Mouse (Mus musculus) kidney, adult 2 months (tissue): Measurements from ENCODE around the gene Ngp. TPM values are rescaled to one million over a fixed set of nuclear protein-coding genes. Genes with fewer than 3 reads are reported as not detected.

Experiments
- DNase-seq: peaks from one replicate; pipeline ENCODE4 v3.0.0; 2021
- H3K27ac ChIP-seq: fragments of 200-500 bp; 2 replicates; pipeline ENCODE4 v1.5.1; 2012; ENCODE audit warnings: low read depth, low read length, control low read depth, inconsistent platforms; ENCODE audit not compliant: insufficient read depth
- H3K27me3 ChIP-seq: fragments of 200-500 bp; replicated peaks from 2 replicates; pipeline ENCODE4 v1.6.1; 2012; ENCODE audit warnings: mild to moderate bottlenecking, moderate library complexity, low read length, inconsistent platforms; ENCODE audit not compliant: control insufficient read depth, insufficient read depth
- H3K36me3 ChIP-seq: fragments of 200-500 bp; 2 replicates; pipeline ENCODE4 v1.6.1; 2012; ENCODE audit warnings: mild to moderate bottlenecking, moderate library complexity, low read length, inconsistent platforms; ENCODE audit not compliant: control insufficient read depth, insufficient read depth
- H3K4me1 ChIP-seq: fragments of 200-500 bp; 2 replicates; pipeline ENCODE4 v1.6.1; 2011; ENCODE audit warnings: low read length; ENCODE audit not compliant: control insufficient read depth, insufficient read depth
- H3K4me3 ChIP-seq: fragments of 200-500 bp; 2 replicates; pipeline ENCODE4 v1.5.1; 2011; ENCODE audit warnings: mild to moderate bottlenecking, low read depth, low read length, control low read depth; ENCODE audit not compliant: insufficient read depth
- CTCF ChIP-seq: fragments of 200-500 bp; conservative IDR thresholded peaks from 2 replicates; pipeline ENCODE4 v1.5.1; 2011; ENCODE audit warnings: low read depth, mild to moderate bottlenecking, control low read depth, low read length, moderate library complexity, mixed read lengths; ENCODE audit not compliant: insufficient read depth, insufficient read length
- POLR2A ChIP-seq: fragments of 200-500 bp; IDR thresholded peaks from one replicate; pipeline ENCODE4 v1.6.1; 2011; ENCODE audit warnings: low read depth, low read length, control low read depth
- WGBS: fragments of 180-500 bp; shearing (Covaris S2); methylation state at CpG from one replicate; pipeline ENCODE4 v1.1.7; 2018; 5-methylcytosine and 5-hydroxymethylcytosine counted together
- polyA plus RNA-seq: library from polyadenylated mRNA; depleted of rRNA; stranded (reverse); fragments of >200 nt; gene quantifications from 2 replicates; pipeline ENCODE4 v1.2.3, GENCODE M21; 2012; rRNA removed

Ngp gene
- polyA plus RNA-seq, 1 experiment = 0.17 TPM

DNA sequence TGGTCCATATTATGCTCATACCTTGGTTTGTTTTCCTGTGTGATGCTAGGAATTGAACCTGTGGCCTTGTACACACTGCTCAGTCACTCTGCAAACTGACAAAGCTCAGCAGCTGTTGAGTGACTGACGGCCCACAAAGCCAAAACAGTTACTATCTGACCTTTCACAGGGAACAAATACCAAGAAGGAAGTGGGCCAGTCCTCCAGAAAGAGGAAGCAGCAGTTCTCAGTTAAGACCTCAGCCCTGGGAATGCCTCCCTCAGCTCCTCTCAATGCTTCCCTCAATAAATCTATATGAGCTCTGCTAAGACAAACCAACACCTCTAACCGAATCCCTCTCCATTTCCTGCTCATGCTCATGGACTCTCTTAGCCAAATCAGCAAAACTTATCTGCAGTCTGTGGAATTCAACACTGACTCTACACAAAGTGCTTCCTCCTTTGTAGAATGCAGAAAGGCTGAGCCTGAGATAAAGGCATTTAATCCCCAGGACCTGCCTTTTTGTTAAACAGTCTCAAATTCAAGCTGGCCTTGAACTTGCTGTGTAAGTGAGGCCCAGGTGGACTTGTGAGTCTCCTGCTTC is 39.7 kb downstream of the Ngp start:
- Histone ChIP-seq H3K27ac (0 out of 2 replicates have a peak overlapping the region, but pooled peaks have one; percentile 14), H3K4me1 (no peaks in the 10 kb centered on the region), H3K4me3 (no peak overlapping the region), H3K27me3 (no peaks in the 10 kb centered on the region), H3K36me3 (no peaks in the 10 kb centered on the region)
- 38% methylated on average over 2 of the region's 2 CpGs for WGBS
- no peak for TF ChIP-seq CTCF
- no peak for TF ChIP-seq POLR2A
- peak; percentile 42 for DNase-seq

- H3K4me3 ChIP-seq = no peak overlapping the region
Measured at GRCm38 (mm10) chr9:110460884-110461815, 41.6 kb downstream of the Ngp start.

DNA sequence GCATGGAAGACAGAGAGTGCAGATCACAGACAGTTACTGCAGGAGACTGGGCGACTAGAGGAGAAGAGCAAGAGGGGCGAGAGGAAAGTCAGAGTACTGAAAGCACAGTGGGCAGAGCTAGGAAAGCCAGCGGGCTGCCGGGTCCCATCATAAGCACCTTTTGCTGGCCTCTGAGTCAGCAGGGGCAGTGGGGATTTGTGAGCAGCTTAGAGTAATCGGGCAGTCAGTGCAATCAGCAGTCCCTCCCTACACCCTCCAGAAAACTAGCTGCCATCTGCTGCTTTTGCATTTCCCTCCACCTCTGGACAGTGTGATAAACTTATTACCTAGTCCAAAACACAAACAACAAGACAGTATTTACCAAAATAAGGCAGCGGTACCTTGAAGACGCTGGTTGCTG is 42.8 kb downstream of the Ngp start:
- WGBS = 84% methylated on average over 7 of the region's 7 CpGs
- H3K4me3 ChIP-seq = no peak overlapping the region
- H3K4me1 ChIP-seq = no peaks in the 10 kb centered on the region
- no peak for DNase-seq
- TF ChIP-seq CTCF = no peak
- TF ChIP-seq POLR2A = no peak
- no peaks in the 10 kb centered on the region for H3K27me3 ChIP-seq
- no peaks in the 10 kb centered on the region for H3K36me3 ChIP-seq
- H3K27ac ChIP-seq = no peak overlapping the region

More at GRCm38 (mm10) chr9:110460884-110461815, 41.6 kb downstream of the Ngp start:
- 87% methylated on average over 18 of the region's 18 CpGs for WGBS
- H3K27ac ChIP-seq = no peak overlapping the region
- H3K36me3 ChIP-seq = no peaks in the 10 kb centered on the region
- no peaks in the 10 kb centered on the region for H3K27me3 ChIP-seq
- TF ChIP-seq POLR2A (no peak), CTCF (no peak)
- H3K4me1 ChIP-seq = no peaks in the 10 kb centered on the region
- no peak for DNase-seq

DNA sequence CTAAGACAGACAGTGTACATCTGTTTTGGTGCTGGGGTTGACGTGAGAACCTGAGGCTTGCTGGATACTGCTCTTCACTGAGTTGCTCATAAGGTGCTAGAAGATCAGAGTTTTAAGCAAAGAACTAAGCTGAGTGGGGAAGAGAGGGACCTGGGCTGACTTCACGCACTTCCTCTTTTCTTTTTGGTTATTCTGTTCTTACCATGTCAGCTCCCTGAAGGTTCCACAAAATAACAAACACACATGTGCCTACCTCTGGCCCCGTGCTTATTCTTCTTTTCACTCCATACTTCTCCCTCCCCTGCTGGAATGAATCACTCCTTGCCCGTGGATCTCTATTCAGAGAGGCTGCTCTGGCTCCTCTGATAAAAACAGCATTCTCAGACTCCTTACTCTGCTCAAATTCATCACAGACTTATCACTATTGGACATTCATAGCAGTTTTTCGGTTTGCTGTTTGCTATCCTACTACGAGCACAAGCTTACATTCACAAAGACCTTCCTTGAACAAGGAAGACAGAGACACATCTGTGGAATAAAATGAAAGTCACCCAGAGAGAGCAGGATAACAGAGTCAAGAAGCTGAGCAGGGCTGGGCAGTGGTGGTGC is 44.5 kb downstream of the Ngp start:
- Histone ChIP-seq H3K4me3 (no peak overlapping the region), H3K36me3 (no peaks in the 10 kb centered on the region), H3K27ac (no peak overlapping the region), H3K27me3 (no peaks in the 10 kb centered on the region), H3K4me1 (no peaks in the 10 kb centered on the region)
- no peak for DNase-seq
- WGBS = 92% methylated on average over 6 of the region's 6 CpGs
- TF ChIP-seq POLR2A (no peak), CTCF (no peak)

DNA sequence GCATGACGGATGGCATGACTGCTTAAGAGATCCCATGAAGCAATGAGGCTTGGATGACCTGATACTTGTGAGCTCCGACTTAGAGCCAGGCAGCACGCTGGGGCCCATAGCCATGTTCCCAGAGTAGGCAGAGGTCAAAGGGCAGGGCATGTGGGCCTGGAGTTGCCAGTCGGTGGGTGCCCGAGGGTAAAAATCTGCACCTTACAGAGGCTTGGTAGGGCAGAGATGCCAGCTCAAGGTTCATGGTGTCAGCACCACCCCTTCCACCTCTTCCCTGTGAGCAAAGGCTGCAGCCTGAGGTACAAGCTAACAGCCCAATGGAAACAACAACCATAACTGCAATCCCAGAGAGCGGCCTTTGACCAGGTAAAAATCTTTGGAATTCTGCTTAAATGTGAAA is 45.8 kb downstream of the Ngp start:
- no peak for TF ChIP-seq CTCF
- no peak for TF ChIP-seq POLR2A
- Histone ChIP-seq H3K4me1 (no peaks in the 10 kb centered on the region), H3K27me3 (no peaks in the 10 kb centered on the region), H3K36me3 (no peaks in the 10 kb centered on the region), H3K27ac (no peak overlapping the region), H3K4me3 (no peak overlapping the region)
- peak; percentile 77 for DNase-seq
- 65% methylated on average over 6 of the region's 6 CpGs for WGBS

DNA sequence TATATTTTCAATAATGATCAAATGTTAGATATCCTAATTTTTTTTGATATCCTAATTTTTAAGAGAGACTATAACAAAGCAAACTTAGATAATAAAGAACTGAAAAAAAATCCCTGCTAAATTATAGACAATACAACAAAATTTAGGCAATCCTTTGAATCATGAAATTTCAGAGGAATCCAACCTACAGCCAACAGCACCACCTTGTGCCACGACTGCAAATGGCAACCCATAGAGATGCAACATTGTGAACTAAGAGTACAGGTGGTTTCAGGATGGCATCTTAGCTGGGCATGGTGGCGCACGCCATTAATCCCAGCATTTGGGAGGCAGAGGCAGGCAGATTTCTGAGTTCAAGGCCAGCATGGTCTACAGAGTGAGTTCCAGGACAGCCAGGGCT is 46.6 kb downstream of the Ngp start:
- Histone ChIP-seq H3K4me3 (no peak overlapping the region), H3K27me3 (no peaks in the 10 kb centered on the region), H3K4me1 (no peaks in the 10 kb centered on the region), H3K36me3 (no peaks in the 10 kb centered on the region), H3K27ac (no peak overlapping the region)
- DNase-seq = peak; percentile 19
- TF ChIP-seq CTCF (peak; percentile 55), POLR2A (no peak)
- 92% methylated on average over 3 of the region's 3 CpGs for WGBS

Other genes with a start within 250 kb of the Ngp start
- gene Cspg5, start 176.0 kb upstream of the Ngp start, polyA plus RNA-seq = 1.5 and 1.6 TPM in 2 replicates
- gene Elp6, start 114.6 kb upstream of the Ngp start, polyA plus RNA-seq = 8.6 and 10.7 TPM in 2 replicates
- 44.8 and 45.5 TPM in 2 replicates for gene Scap, start 86.5 kb upstream of the Ngp start, polyA plus RNA-seq
- 26.6 and 29.2 TPM in 2 replicates for gene Ptpn23, start 11.5 kb upstream of the Ngp start, polyA plus RNA-seq
- 17.4 and 17.8 TPM in 2 replicates for gene Klhl18, start 56.9 kb downstream of the Ngp start, polyA plus RNA-seq
- 1.8 and 3.1 TPM in 2 replicates for gene Kif9, start 57.2 kb downstream of the Ngp start, polyA plus RNA-seq
- 35.1 and 37.6 TPM in 2 replicates for gene Setd2, start 112.8 kb downstream of the Ngp start, polyA plus RNA-seq
- gene Nradd, start 204.7 kb downstream of the Ngp start, polyA plus RNA-seq = 4.3 and 6.2 TPM in 2 replicates
- 41.6 and 49.2 TPM in 2 replicates for gene Nbeal2, start 234.4 kb downstream of the Ngp start, polyA plus RNA-seq
- 95.9 and 125 TPM in 2 replicates for gene Ccdc12, start 236.8 kb downstream of the Ngp start, polyA plus RNA-seq